Mouse (Mus musculus): ENCODE data around the gene Eif4ebp2.

GRCm38 (mm10) chr10:61405958-61406357 is 46.5 kb downstream of the Eif4ebp2 start:
- TF ChIP-seq CTCF (conservative IDR thresholded peaks at IDR 0.05; ENCODE audit: low read length): no peak
- TF ChIP-seq NANOG (IDR thresholded peaks at IDR 0.05; ENCODE audit: borderline replicate concordance, low read length): no peak
- TF ChIP-seq POU5F1 (IDR thresholded peaks at IDR 0.05; ENCODE audit: borderline replicate concordance, low read length): no peak

Data from E14TG2a.4 (cell line).